Mouse (Mus musculus) hindbrain, embryonic 10.5 days (tissue): ENCODE measurements around the gene Mrps11. TPM values are rescaled to one million over a fixed set of nuclear protein-coding genes. Genes with fewer than 3 reads are reported as not detected.

ENCODE experiments used
- DNase-seq: peaks from one replicate; pipeline ENCODE4 v3.0.0-alpha.2; 2017; ENCODE audit warnings: low spot score
- H3K27ac ChIP-seq: fragments of 300-500 bp; sonication (generic); 2 replicates; pipeline ENCODE4 v1.5.1; 2016; ENCODE audit warnings: mild to moderate bottlenecking, moderate library complexity
- H3K27me3 ChIP-seq: fragments of 300-500 bp; sonication (generic); 2 replicates; pipeline ENCODE4 v1.6.1; 2016; ENCODE audit warnings: mild to moderate bottlenecking; ENCODE audit not compliant: poor library complexity, insufficient read depth, severe bottlenecking
- H3K36me3 ChIP-seq: fragments of 300-500 bp; sonication (generic); 2 replicates; pipeline ENCODE4 v1.6.1; 2016; ENCODE audit warnings: mild to moderate bottlenecking, moderate library complexity
- H3K4me1 ChIP-seq: fragments of 300-500 bp; sonication (generic); replicated peaks from 2 replicates; pipeline ENCODE4 v1.6.1; 2016; ENCODE audit warnings: mild to moderate bottlenecking
- H3K4me3 ChIP-seq: fragments of 300-500 bp; sonication (generic); 2 replicates; pipeline ENCODE4 v1.5.1; 2016; ENCODE audit warnings: mild to moderate bottlenecking, moderate library complexity
- H3K9me3 ChIP-seq: fragments of 300-500 bp; sonication (generic); 2 replicates; pipeline ENCODE4 v1.6.1; 2016; ENCODE audit warnings: mild to moderate bottlenecking, moderate library complexity
- WGBS: fragments of 180-500 bp; shearing (Covaris S2); methylation state at CpG from one replicate; pipeline ENCODE4 v1.1.7; 2016; 5-methylcytosine and 5-hydroxymethylcytosine counted together
- polyA plus RNA-seq: library from polyadenylated mRNA; unstranded; fragments of >200 nt; fragmentation: Nextera tagmentation; extraction: Ambion mirVana; gene quantifications from 2 replicates; pipeline ENCODE4 v1.2.1, GENCODE M21; 2016

Gene Mrps11
- polyA plus RNA-seq, result 85.3 and 91.7 TPM in 2 replicates

DNA sequence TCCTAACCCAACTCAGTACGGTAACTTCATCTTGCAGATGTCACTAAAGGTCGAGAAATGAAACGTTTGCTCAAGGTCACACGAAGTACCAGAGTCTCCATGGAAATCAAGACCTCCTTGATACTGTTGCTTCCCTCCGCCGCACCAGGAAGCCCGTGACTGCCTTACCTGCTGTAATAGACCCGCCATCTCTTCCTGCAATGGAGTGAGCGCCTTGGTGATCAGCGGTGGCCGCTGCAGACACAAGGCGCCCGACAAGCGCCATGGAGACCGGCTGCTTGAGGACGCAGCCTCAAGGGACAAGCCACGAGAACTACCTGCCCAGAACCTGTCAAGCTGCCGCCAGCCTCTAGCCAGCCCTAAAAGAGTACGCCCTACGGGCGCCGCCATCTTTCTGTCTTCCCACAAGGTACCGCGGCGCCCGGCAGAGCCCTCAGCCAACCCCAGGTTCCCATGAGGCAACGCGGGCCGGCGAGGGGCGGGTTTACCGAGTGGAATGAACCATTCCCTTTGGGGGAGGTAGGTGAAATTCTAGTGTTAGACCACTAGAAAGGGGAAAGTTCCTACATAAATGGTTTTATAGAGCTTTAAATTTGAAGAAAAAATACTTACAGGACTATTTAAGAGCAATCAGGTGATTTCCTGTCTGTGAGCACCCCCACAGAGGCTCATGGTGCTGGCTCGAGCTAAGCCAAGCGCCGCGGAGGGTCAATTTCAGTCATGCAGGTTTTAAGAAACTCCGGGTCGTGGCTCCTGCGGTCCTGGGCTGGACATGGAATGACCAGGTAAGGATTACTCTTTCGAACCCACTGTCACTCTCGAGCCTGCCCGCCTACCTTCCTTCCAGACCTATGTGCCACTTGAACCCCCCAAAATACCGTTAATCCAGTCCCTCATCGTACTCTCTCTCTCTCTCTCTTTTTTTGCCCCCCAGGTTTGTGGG lies at the start of gene Mrps11, which contains the start of gene Mrpl46:
Mrps11 (plus strand) TSS at position 481 of the 943 bp plus-strand sequence.
Mrpl46 (minus strand) TSS at position 893 of the 943 bp plus-strand sequence.
- H3K9me3 ChIP-seq, result no peaks in the 10 kb centered on the region
- peak within 1 kb of the TSS; percentile 84 for H3K4me3 ChIP-seq
- H3K27me3 ChIP-seq, result no peaks in the 10 kb centered on the region
- WGBS, result under 1% methylated on average over 44 of the region's 44 CpGs
- peaks cover 22% of the 10 kb centered on the region for H3K4me1 ChIP-seq
- H3K36me3 ChIP-seq, result peaks cover 41% of the 10 kb centered on the region
- peak; percentile 84 for DNase-seq
- peak within 1 kb of the TSS; percentile 94 for H3K27ac ChIP-seq

DNA sequence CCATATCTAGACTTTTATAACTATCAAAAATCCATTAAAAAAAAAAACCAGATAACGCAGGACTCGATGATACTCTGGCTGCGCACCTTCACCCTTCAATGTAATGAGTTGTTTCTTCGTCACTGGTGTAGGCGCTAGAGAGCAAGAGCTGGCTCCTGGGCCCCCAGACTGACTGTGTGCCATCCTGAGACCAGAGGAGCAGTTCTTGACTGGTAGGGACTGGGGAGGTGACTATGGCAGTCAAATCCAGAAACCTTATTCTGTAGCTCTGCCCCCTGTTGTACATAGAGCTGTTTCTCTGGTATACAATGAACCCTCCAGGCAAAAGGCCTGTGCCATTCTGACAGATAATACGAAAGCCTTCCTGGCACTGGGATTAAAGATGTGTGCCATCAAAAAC lies 45.7 kb upstream of the Mrps11 start:
- no peak overlapping the region for H3K27ac ChIP-seq
- H3K27me3 ChIP-seq, result no peaks in the 10 kb centered on the region
- WGBS, result 93% methylated on average over 6 of the region's 6 CpGs
- no peaks in the 10 kb centered on the region for H3K9me3 ChIP-seq
- no peaks in the 10 kb centered on the region for H3K4me1 ChIP-seq
- no peaks in the 10 kb centered on the region for H3K36me3 ChIP-seq
- no peak for DNase-seq
- no peak overlapping the region for H3K4me3 ChIP-seq

DNA sequence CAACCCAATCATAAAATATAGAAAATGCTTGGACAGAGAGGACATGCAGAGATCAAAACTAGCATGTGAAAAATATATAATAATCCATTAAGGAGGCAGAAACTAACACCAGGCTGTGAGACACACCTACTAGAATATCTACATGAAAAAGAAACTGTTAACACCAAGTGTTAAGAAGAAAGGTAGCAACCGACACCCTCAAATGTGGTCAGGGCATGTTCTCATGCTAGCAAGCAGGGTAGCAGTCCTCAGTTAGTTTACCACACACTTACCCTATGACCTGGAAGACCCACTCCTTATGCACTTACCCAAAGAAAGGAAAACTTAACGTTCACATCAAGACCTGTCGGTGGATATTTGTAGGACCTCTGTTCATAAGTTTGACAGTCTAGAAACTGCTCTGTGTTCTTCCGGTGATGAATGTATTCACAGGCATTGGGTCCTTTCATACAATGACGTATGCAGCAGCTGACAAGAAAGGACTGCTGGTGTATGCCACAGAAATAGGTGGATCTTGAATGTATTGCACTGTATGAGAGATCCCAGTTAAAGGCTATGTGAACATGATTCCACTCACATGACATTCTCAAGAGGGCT lies 45.2 kb upstream of the Mrps11 start, which contains the start of gene Ntrk3:
Ntrk3 (minus strand) TSS at position 399 of the 597 bp plus-strand sequence.
- WGBS, result 86% methylated on average over 5 of the region's 5 CpGs
- H3K27ac ChIP-seq, result no peak within 1 kb of the TSS
- no peak for DNase-seq
- no peaks in the 10 kb centered on the region for H3K36me3 ChIP-seq
- no peaks in the 10 kb centered on the region for H3K4me1 ChIP-seq
- H3K27me3 ChIP-seq, result no peaks in the 10 kb centered on the region
- no peak within 1 kb of the TSS for H3K4me3 ChIP-seq
- no peaks in the 10 kb centered on the region for H3K9me3 ChIP-seq

DNA sequence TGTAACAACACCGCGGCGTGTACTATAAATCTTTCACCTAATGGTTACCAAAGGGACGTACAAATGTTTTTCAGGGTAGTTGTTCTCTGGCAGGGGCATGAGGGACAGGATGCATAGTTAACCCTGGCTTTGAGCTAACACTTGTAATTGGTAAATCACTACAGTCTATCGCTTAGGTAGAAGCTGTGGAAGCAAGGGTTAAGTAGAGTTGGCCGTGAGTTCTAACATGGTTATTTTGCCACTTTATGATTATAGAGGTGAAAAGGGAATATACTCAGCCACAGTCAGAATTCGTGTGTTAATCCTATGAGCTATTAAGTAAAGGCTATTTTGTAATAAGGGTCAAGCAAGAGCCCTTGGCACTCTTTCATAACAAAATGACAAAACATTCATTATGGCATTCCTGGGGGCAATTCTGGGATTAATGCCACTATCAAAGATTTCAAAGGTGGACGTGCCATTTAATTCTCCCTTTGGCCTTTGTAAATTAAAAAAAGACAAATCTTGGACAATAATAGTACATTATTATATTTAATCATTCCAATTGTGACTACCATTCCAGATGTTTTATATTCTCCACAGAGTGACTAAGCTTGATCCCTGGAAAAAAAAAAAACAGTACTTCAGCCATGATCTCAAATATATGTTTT lies 43.4 kb upstream of the Mrps11 start:
- DNase-seq, result no peak
- no peak overlapping the region for H3K4me3 ChIP-seq
- no peaks in the 10 kb centered on the region for H3K9me3 ChIP-seq
- no peaks in the 10 kb centered on the region for H3K4me1 ChIP-seq
- H3K27me3 ChIP-seq, result no peaks in the 10 kb centered on the region
- 90% methylated on average over 8 of the region's 8 CpGs for WGBS
- H3K36me3 ChIP-seq, result no peaks in the 10 kb centered on the region
- H3K27ac ChIP-seq, result no peak overlapping the region

DNA sequence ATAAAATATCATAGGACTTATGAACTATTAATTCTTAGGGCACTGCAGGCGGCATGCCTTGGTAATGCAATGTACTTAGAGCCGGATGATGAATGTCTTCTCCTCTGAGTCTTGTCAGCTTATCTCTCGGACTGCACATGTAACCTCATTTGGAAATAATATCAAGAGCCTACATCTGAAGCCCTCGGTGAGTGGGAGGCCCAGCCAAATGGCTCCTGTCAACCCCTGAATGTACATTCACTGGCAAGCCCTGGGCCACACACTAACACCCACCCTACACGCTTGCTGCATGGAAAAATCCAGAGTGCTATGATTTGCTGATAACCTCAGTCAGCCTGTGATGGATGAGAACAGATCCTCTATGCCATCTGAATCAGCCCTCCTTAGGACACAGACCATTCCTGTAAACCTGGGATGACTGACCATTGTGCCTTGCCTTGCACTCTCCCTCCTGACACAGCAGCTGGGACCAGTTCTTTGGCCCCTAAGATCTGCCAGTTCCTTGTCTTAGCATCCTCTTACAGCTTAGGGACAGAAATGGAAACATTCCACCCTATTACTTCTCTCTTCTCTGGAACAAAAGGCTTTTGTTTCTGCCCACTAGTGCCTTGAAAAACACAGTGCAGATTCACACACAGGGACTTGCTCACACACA lies 39.1 kb upstream of the Mrps11 start:
- Histone ChIP-seq H3K4me3 (no peak overlapping the region), H3K27me3 (no peaks in the 10 kb centered on the region), H3K4me1 (no peaks in the 10 kb centered on the region), H3K36me3 (no peaks in the 10 kb centered on the region), H3K9me3 (no peaks in the 10 kb centered on the region), H3K27ac (no peak overlapping the region)
- DNase-seq, result no peak
- WGBS, result 89% methylated on average over 5 of the region's 5 CpGs

DNA sequence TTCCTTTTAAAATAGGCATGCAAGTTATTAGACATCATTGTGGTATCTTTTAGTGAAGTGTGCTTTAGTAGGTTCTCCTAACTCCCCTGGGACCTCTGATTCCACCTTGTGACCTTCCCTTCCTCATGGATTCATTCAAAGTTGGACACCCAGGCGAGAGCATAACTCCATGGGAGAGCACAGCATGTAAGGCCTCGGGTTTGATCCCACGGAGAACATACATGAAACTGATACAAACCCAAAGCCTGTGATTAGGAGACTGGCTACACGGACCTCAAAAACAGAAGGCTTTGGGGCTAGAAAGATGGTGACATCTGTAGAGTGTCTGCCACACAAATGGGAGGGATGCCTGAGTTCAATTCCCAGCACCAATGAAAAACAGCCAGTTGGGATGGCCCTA lies 30.0 kb upstream of the Mrps11 start:
- H3K36me3 ChIP-seq, result no peaks in the 10 kb centered on the region
- H3K27me3 ChIP-seq, result no peaks in the 10 kb centered on the region
- H3K4me1 ChIP-seq, result no peaks in the 10 kb centered on the region
- H3K9me3 ChIP-seq, result no peaks in the 10 kb centered on the region
- WGBS, result 89% methylated on average over 4 of the region's 4 CpGs
- H3K27ac ChIP-seq, result no peak overlapping the region
- no peak for DNase-seq
- no peak overlapping the region for H3K4me3 ChIP-seq

DNA sequence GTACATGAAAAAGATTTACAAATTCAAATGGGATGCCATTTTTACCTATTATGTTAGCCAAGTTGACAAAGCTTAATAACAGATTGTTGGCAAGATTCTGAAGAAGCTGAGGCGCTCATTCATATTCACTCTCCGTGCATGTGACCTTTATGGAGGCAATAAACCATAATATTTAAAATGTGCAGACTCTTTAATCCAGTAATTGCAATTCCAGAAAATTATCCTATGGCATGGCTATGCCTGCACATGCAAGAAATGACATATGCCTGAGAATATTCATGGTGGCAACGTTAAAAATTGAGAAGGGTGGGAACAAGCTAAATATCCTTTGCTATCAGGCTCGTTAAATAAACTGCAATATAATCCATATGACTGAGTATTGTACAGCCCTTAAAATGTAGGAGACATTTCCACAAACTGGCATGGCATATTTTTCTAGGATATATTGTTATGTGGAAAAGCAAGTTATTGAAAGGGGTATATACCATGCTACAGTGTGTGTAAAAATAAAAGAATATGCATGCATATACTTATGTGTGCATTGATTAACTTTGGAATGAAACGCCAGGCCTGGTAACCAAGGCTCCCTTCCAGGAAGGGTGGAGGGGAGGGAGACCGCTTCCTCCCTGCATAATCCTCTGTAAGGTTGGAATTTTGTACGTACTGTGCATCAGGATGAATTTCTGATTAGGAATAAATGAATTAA lies 29.0 kb upstream of the Mrps11 start:
- DNase-seq, result no peak
- Histone ChIP-seq H3K9me3 (no peaks in the 10 kb centered on the region), H3K27ac (no peak overlapping the region), H3K36me3 (no peaks in the 10 kb centered on the region), H3K4me3 (no peak overlapping the region), H3K27me3 (no peaks in the 10 kb centered on the region), H3K4me1 (no peaks in the 10 kb centered on the region)
- 86% methylated on average over 7 of the region's 7 CpGs for WGBS

DNA sequence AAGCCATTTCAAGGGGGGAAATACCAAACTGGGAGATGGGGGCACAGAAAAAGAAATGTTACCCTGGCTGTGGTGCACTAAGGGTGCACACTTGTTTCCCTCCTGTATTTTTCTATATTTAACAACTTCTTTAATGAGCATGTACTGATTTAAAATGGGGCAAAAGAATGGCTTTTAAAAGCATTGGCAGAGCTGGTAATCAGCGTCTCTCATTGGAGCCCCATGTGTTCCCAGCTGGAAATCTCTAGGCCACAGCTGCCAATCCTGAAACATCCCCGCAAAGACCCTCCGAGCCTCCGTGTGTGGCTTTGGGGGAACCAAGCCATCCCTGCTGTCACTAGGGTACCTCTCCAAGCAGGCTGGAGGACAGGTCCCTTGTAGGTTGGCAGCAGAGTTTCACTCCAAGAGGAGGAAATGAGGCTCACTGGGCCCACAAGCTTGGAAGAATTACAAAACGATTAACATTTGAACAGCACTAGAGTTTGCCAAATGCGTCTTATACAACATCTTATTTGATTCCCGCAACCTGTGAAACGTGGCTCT lies 28.4 kb upstream of the Mrps11 start:
- no peak overlapping the region for H3K27ac ChIP-seq
- WGBS, result 60% methylated on average over 8 of the region's 8 CpGs
- H3K27me3 ChIP-seq, result no peaks in the 10 kb centered on the region
- no peak for DNase-seq
- H3K4me3 ChIP-seq, result no peak overlapping the region
- H3K4me1 ChIP-seq, result no peaks in the 10 kb centered on the region
- no peaks in the 10 kb centered on the region for H3K36me3 ChIP-seq
- H3K9me3 ChIP-seq, result no peaks in the 10 kb centered on the region

DNA sequence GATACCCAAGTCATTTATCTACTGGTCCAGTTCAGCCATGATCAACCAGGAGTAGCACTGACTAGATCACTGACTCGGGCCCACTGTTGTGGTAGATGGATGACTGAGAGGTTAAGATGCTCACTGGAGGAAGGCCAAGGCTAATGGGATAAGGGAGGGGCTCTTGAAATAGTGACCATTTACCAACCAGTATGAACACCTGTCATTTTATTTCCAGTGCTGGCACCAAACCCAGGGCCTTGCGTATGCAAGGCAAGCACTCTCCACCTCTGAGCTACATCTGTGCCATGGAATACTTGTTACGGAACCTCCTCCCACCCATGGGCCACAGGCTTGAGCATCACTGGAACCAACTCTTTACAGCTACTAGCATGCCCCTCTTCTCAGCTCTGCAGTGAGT lies 19.1 kb upstream of the Mrps11 start:
- Histone ChIP-seq H3K27me3 (no peaks in the 10 kb centered on the region), H3K27ac (no peak overlapping the region), H3K4me1 (no peaks in the 10 kb centered on the region), H3K9me3 (no peaks in the 10 kb centered on the region), H3K36me3 (no peaks in the 10 kb centered on the region), H3K4me3 (no peak overlapping the region)
- WGBS, result 86% methylated on average over 3 of the region's 3 CpGs
- no peak for DNase-seq

DNA sequence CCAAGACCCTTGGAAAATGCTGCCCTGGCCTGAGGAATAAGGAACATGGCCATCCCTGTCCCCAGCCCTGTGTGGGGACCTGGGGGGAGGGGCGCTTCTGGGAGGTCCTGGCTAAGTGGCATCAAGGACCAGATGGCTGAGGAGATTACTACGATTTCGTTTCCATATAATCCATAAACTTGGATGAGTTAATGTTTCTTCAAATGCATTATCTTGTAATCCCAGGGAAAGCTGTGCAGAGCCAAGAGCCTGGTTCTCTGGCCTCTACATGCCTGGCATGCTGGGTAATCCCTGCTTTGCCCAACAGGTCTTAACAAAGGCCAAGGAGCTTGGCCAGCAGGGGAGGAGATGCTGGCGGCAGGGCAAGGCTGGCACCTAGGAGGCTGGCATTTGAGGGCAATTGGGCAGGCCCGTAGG lies 17.7 kb upstream of the Mrps11 start:
- 77% methylated on average over 5 of the region's 5 CpGs for whole genome bisulfite sequencing
- Histone ChIP-seq H3K9me3 (no peaks in the 10 kb centered on the region), H3K4me3 (no peak overlapping the region), H3K27me3 (no peaks in the 10 kb centered on the region), H3K4me1 (no peaks in the 10 kb centered on the region), H3K27ac (no peak overlapping the region), H3K36me3 (no peaks in the 10 kb centered on the region)
- DNase-seq, result no peak

DNA sequence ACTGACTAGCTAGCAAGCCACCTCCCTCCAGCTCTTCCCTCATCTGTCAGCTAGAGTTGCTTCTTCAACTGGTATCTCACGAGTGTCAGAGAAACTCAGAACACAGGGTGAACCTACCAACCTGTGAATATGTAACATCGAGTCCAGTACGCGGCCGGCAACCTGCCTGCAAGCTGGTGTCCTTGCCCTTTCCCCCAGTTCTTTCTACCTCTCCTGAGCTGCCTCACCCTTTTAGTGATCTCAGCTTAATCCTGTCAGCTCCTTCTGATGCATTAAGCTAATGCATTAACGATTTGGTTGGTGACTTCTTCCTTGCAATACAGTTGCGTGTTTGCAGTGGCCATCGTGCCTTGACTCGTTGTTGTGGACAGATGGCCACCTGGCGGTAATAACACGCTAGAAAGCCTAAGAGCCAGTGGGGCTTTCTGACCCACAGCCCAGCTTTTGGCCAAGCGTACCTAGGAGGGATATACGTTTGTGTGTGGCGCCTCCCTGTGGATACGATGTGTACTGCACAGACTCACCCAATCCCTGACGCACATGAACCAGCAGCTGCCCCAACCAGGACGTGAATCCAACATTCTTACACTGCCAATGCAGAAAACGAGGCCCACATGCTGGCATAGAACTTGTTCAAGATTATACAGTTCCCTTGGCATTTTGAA lies 16.8 kb upstream of the Mrps11 start:
- no peak overlapping the region for H3K27ac ChIP-seq
- peak; percentile 87 for DNase-seq
- H3K36me3 ChIP-seq, result peaks cover under 1% of the 10 kb centered on the region; the same call in 1 of the 2 replicates
- H3K4me1 ChIP-seq, result no peaks in the 10 kb centered on the region
- 26% methylated on average over 18 of the region's 18 CpGs for WGBS
- H3K4me3 ChIP-seq, result no peak overlapping the region
- no peaks in the 10 kb centered on the region for H3K27me3 ChIP-seq
- H3K9me3 ChIP-seq, result no peaks in the 10 kb centered on the region
